Mouse (Mus musculus) lung, postnatal 0 days (tissue): ENCODE data around the gene Pusl1. TPM values are rescaled to one million over a fixed set of nuclear protein-coding genes. Genes with fewer than 3 reads are reported as not detected.

Experiments
- ATAC-seq: fragments of 200-750 bp; cut with Nextera tagmentation; 2 replicates; pipeline ENCODE4 v1.8.0; 2017; ENCODE audit warnings: moderate library complexity
- DNase-seq: peaks from one replicate; pipeline ENCODE4 v3.0.0-alpha.2; 2016; ENCODE audit warnings: low spot score
- H3K27ac ChIP-seq: fragments of 300-500 bp; sonication (generic); 2 replicates; pipeline ENCODE4 v1.5.1; 2014; ENCODE audit warnings: antibody characterized with exemption, mild to moderate bottlenecking, low read length, mixed read lengths
- H3K27me3 ChIP-seq: fragments of 300-500 bp; sonication (generic); replicated peaks from 2 replicates; pipeline ENCODE4 v1.6.1; 2014; ENCODE audit warnings: low read length, mixed read lengths; ENCODE audit not compliant: insufficient read depth
- H3K36me3 ChIP-seq: fragments of 300-500 bp; sonication (generic); 2 replicates; pipeline ENCODE4 v1.6.1; 2014; ENCODE audit warnings: low read length, mixed read lengths; ENCODE audit not compliant: insufficient read depth
- H3K4me1 ChIP-seq: fragments of 300-500 bp; sonication (generic); 2 replicates; pipeline ENCODE4 v1.6.1; 2014; ENCODE audit warnings: antibody characterized with exemption, low read depth, low read length, mixed read lengths; ENCODE audit not compliant: insufficient read depth
- H3K4me2 ChIP-seq: fragments of 300-500 bp; sonication (generic); replicated peaks from 2 replicates; pipeline ENCODE4 v1.6.1; 2014; ENCODE audit warnings: low read depth, mild to moderate bottlenecking, low read length, moderate library complexity, mixed read lengths
- H3K4me3 ChIP-seq: fragments of 300-500 bp; sonication (generic); 2 replicates; pipeline ENCODE4 v1.5.1; 2014; ENCODE audit warnings: low read depth, low read length
- H3K9ac ChIP-seq: fragments of 300-500 bp; sonication (generic); replicated peaks from 2 replicates; pipeline ENCODE4 v1.6.1; 2014; ENCODE audit warnings: low read depth, mild to moderate bottlenecking
- H3K9me3 ChIP-seq: fragments of 300-500 bp; sonication (generic); 2 replicates; pipeline ENCODE4 v1.6.1; 2016; ENCODE audit warnings: low read length, mixed read lengths
- CTCF ChIP-seq: IDR thresholded peaks from 2 replicates; pipeline ENCODE4 v1.5.1; 2016; ENCODE audit warnings: antibody characterized with exemption, mild to moderate bottlenecking
- EP300 ChIP-seq: IDR thresholded peaks from 2 replicates; pipeline ENCODE4 v1.6.1; 2016; ENCODE audit warnings: antibody characterized with exemption, mild to moderate bottlenecking, control low read depth
- WGBS: fragments of 180-500 bp; shearing (Covaris S2); extraction: QIAGEN DNeasy Blood & Tissue Kit; methylation state at CpG from one replicate; pipeline ENCODE4 v1.1.7; 2014; 5-methylcytosine and 5-hydroxymethylcytosine counted together
- polyA plus RNA-seq: library from polyadenylated mRNA; unstranded; fragments of >200 nt; fragmentation: Nextera tagmentation; extraction: Ambion mirVana; gene quantifications from 2 replicates; pipeline ENCODE4 v1.2.1, GENCODE M21; 2015

Pusl1 gene
- polyA plus RNA-seq, 1 experiment from 2014 or later = 29.3 TPM

GRCm38 (mm10) chr4:155871404-155871803 lies 20.2 kb downstream of the Pusl1 start:
- H3K4me1 ChIP-seq = peaks cover 10% of the 10 kb centered on the region; the same call in 1 of the 2 replicates
- peaks cover 14% of the 10 kb centered on the region for H3K36me3 ChIP-seq
- TF ChIP-seq CTCF (no peak), EP300 (no peak)
- 81% methylated on average over 7 of the region's 7 CpGs for WGBS
- ATAC-seq (no peak), DNase-seq (no peak)
- no peaks in the 10 kb centered on the region for H3K9me3 ChIP-seq
- no peak overlapping the region for H3K9ac ChIP-seq
- H3K4me3 ChIP-seq = no peak overlapping the region
- no peaks in the 10 kb centered on the region for H3K27me3 ChIP-seq
- H3K27ac ChIP-seq = no peak overlapping the region
- H3K4me2 ChIP-seq = no peak overlapping the region

- Histone ChIP-seq H3K4me2 (peak within 1 kb of the TSS; percentile 98), H3K9ac (peak within 1 kb of the TSS; percentile 55), H3K4me3 (peak within 1 kb of the TSS; percentile 71), H3K27ac (peak within 1 kb of the TSS; percentile 27), H3K4me1 (peaks cover 10% of the 10 kb centered on the region; the same call in 1 of the 2 replicates), H3K36me3 (peaks cover 18% of the 10 kb centered on the region; the same call in 1 of the 2 replicates), H3K27me3 (no peaks in the 10 kb centered on the region), H3K9me3 (no peaks in the 10 kb centered on the region)
- DNase-seq (peak; percentile 97), ATAC-seq (peak; percentile 98)
- peak; percentile 65 for TF ChIP-seq CTCF
- no peak for TF ChIP-seq EP300
- under 1% methylated on average over 57 of the region's 63 CpGs for WGBS
These were observed 22.1 kb downstream of the Pusl1 start, which contains the start of the genes Cptp and Ints11 for GRCm38 (mm10) chr4:155869317-155870033. Gene Cptp, minus strand, starts transcription at chr4:155869440. Gene Ints11, plus strand, starts transcription at chr4:155869546.

GRCm38 (mm10) chr4:155868614-155869298 lies 22.8 kb downstream of the Pusl1 start:
- peak overlapping the region; percentile 52 for H3K9ac ChIP-seq
- peak overlapping the region; percentile 98 for H3K4me2 ChIP-seq
- H3K9me3 ChIP-seq = no peaks in the 10 kb centered on the region
- TF ChIP-seq EP300 (no peak), CTCF (no peak)
- peaks cover 18% of the 10 kb centered on the region; the same call in 1 of the 2 replicates for H3K36me3 ChIP-seq
- H3K4me3 ChIP-seq = peak overlapping the region; percentile 71
- H3K4me1 ChIP-seq = peaks cover 10% of the 10 kb centered on the region; the same call in 1 of the 2 replicates
- H3K27ac ChIP-seq = no peak overlapping the region
- ATAC-seq = peak; percentile 42
- 8% methylated on average over 22 of the region's 22 CpGs for WGBS
- peak; percentile 25 for DNase-seq
- H3K27me3 ChIP-seq = no peaks in the 10 kb centered on the region

- WGBS = 72% methylated on average over 5 of the region's 5 CpGs
- H3K9ac ChIP-seq = no peak within 1 kb of the TSS
- no peak within 1 kb of the TSS for H3K4me2 ChIP-seq
- H3K9me3 ChIP-seq = no peaks in the 10 kb centered on the region
- no peak within 1 kb of the TSS for H3K4me3 ChIP-seq
- no peaks in the 10 kb centered on the region for H3K27me3 ChIP-seq
- peaks cover 18% of the 10 kb centered on the region; the same call in 1 of the 2 replicates for H3K36me3 ChIP-seq
- DNase-seq = no peak
- no peak within 1 kb of the TSS for H3K27ac ChIP-seq
- TF ChIP-seq EP300 (no peak), CTCF (no peak)
- ATAC-seq = no peak
- H3K4me1 ChIP-seq = no peaks in the 10 kb centered on the region; the same call in 1 of the 2 replicates
These were observed 28.6 kb downstream of the Pusl1 start, which contains the start of gene Tas1r3 for GRCm38 (mm10) chr4:155863001-155863400. Gene Tas1r3, minus strand, starts transcription at chr4:155863362.

GRCm38 (mm10) chr4:155861787-155862186 lies 29.8 kb downstream of the Pusl1 start:
- WGBS = 84% methylated on average over 7 of the region's 7 CpGs
- H3K27me3 ChIP-seq = no peaks in the 10 kb centered on the region
- no peak overlapping the region for H3K27ac ChIP-seq
- H3K4me3 ChIP-seq = no peak overlapping the region
- no peak for ATAC-seq
- H3K9me3 ChIP-seq = no peaks in the 10 kb centered on the region
- no peak for TF ChIP-seq EP300
- TF ChIP-seq CTCF = no peak
- H3K36me3 ChIP-seq = peaks cover 15% of the 10 kb centered on the region; the same call in 1 of the 2 replicates
- H3K4me1 ChIP-seq = no peaks in the 10 kb centered on the region
- no peak for DNase-seq
- no peak overlapping the region for H3K9ac ChIP-seq
- H3K4me2 ChIP-seq = no peak overlapping the region

GRCm38 (mm10) chr4:155859318-155859717 lies 32.3 kb downstream of the Pusl1 start:
- 21% methylated on average over 13 of the region's 13 CpGs for WGBS
- Histone ChIP-seq H3K36me3 (peaks cover 8% of the 10 kb centered on the region; the same call in 1 of the 2 replicates), H3K9me3 (no peaks in the 10 kb centered on the region), H3K27ac (no peak overlapping the region), H3K4me1 (no peaks in the 10 kb centered on the region), H3K4me2 (no peak overlapping the region), H3K27me3 (no peaks in the 10 kb centered on the region), H3K4me3 (no peak overlapping the region), H3K9ac (no peak overlapping the region)
- peak; percentile 63 for DNase-seq
- TF ChIP-seq EP300 = no peak
- peak; percentile 18; the same call in 1 of the 2 replicates for TF ChIP-seq CTCF
- peak; percentile 60 for ATAC-seq
